Mouse (Mus musculus): Measurements from ENCODE around the gene Mfsd4a. TPM values are rescaled to one million over a fixed set of nuclear protein-coding genes. Genes with fewer than 3 reads are reported as not detected.
A peak's percentile ranks its signal among the peaks of the same experiment; 100 is the strongest.

Gene Mfsd4a
- polyA plus RNA-seq, 1 experiment: 14.0 TPM

DNA sequence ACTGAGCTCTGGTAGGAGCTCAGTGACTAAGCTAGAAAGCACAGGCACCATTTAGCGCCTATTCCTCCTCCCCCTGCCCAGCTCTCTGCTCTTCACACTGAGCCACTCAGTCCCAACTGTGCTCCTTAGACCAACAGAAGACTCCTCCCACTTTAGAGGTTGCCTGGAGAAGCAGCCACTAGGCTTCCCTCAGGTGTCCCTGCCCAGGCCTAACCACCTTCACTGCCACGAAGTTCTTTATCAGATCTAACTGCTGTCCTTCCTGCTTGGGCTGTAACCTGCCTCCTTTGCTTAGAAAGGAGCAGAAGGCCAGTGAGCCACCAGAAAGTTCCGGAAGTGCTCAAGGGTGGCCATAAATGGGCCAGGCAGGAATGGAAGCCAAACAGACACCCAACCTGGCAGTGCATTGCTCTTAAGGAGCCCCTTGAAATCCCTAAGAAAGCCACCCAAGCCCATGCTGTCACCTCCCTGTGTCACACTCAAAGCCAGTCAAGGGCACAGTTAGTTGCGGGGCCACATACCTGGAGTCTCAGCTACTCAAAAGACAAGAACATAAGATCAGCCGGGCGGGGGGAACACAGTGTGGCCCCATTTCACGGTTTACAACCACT is 12.7 kb downstream of the Mfsd4a start:
- Histone ChIP-seq H3K4me3 (ENCODE audit: low read depth, low read length) (no peak overlapping the region), H3K27me3 (ENCODE audit: control insufficient read depth, insufficient read depth, low read length) (no peaks in the 10 kb centered on the region), H3K27ac (ENCODE audit: insufficient read depth, low read depth, low read length) (peak overlapping the region; percentile 85), H3K36me3 (ENCODE audit: control insufficient read depth, insufficient read depth, low read length) (no peaks in the 10 kb centered on the region), H3K4me1 (ENCODE audit: control insufficient read depth, insufficient read depth, insufficient read length, low read length) (peaks cover 25% of the 10 kb centered on the region)
- 57% methylated on average over 7 of the region's 7 CpGs for WGBS
- TF ChIP-seq POLR2A (IDR thresholded peaks at IDR 0.05; ENCODE audit: low read depth, low read length): 0 out of 2 replicates have a peak, but pooled peaks have one; percentile 14
- TF ChIP-seq CTCF (IDR thresholded peaks at IDR 0.05; ENCODE audit: extremely low read depth, insufficient read length, insufficient replicate concordance, low read depth, low read length): no peak

DNA sequence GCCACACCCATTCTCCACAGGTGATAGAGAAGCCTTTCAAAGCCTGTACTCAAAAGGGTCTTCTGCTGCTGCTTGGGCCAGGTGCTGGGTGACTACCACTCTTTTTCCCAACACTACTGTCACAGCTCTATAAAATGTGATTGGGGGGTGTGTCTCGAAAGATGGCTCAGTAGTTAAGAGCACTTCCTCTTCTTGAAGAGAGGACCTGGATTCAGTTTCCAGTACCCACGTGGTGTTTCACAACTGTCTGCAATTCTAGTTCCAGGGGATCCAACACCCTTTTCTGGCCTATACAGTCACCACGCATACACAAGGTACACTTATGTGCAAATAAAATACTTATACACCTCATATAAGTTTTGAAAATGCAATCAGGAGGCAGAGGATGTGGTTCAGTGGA is 13.5 kb downstream of the Mfsd4a start:
- TF ChIP-seq POLR2A (IDR thresholded peaks at IDR 0.05; ENCODE audit: low read depth, low read length): no peak
- H3K4me3 ChIP-seq (ENCODE audit: low read depth, low read length): no peak overlapping the region
- 45% methylated on average over 3 of the region's 3 CpGs for WGBS
- peaks cover 25% of the 10 kb centered on the region for H3K4me1 ChIP-seq (ENCODE audit: control insufficient read depth, insufficient read depth, insufficient read length, low read length)
- no peaks in the 10 kb centered on the region for H3K27me3 ChIP-seq (ENCODE audit: control insufficient read depth, insufficient read depth, low read length)
- no peaks in the 10 kb centered on the region for H3K36me3 ChIP-seq (ENCODE audit: control insufficient read depth, insufficient read depth, low read length)
- H3K27ac ChIP-seq (ENCODE audit: insufficient read depth, low read depth, low read length): no peak overlapping the region

DNA sequence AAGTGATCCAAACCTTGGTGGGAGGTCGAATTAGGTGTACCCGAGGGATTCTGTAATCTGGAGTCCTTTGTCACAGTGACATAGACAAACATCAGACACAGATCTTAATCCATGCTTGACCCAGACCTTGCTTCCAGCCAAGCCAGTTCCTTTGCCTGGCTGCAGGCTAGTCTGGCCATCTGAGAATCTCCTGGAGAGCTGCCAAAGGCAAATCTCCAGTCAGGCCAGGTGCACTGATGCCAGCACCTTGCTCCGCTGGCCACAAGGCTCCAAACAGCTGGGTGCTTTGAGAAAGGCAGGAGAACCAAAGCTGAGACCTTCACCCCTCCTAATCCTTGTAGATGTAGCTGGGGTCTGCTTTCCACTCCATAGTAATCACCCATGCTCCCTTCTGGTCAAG is 16.1 kb downstream of the Mfsd4a start:
- TF ChIP-seq CTCF (IDR thresholded peaks at IDR 0.05; ENCODE audit: extremely low read depth, insufficient read length, insufficient replicate concordance, low read depth, low read length) (no peak), POLR2A (IDR thresholded peaks at IDR 0.05; ENCODE audit: low read depth, low read length) (no peak)
- no peaks in the 10 kb centered on the region for H3K27me3 ChIP-seq (ENCODE audit: control insufficient read depth, insufficient read depth, low read length)
- H3K36me3 ChIP-seq (ENCODE audit: control insufficient read depth, insufficient read depth, low read length): no peaks in the 10 kb centered on the region
- no peak overlapping the region for H3K27ac ChIP-seq (ENCODE audit: insufficient read depth, low read depth, low read length)
- WGBS: 70% methylated on average over 3 of the region's 3 CpGs
- peaks cover 17% of the 10 kb centered on the region for H3K4me1 ChIP-seq (ENCODE audit: control insufficient read depth, insufficient read depth, insufficient read length, low read length)
- no peak overlapping the region for H3K4me3 ChIP-seq (ENCODE audit: low read depth, low read length)

DNA sequence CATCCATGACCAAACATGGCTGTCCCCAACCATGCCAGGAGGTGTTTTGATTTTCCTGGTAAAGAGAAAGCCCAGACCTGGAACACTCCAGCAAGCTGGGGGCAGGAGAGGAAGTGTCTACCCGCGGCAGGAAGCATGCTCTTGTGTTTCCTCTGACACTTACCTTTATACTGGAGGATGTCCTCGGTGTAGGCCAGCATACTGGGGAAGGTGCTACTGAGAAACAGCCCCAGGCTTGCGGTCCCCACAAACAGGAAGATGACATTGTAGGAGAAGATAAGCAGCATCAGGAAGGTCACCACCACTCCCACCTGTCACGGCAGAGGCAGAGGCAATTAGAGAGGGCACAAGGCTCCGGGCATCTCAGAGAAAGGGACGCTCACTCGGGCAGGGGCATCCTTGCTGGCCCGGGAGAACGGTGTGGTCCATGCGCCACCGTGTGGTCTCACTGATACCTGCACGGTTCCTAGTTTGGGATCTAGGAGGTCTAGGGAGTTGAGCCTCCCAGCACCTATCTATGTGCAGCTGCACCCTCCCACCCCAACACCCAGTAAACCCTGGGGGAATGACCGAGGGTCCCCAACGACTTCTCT is 21.6 kb downstream of the Mfsd4a start:
- H3K4me3 ChIP-seq (ENCODE audit: low read depth, low read length): no peak overlapping the region
- peaks cover 4% of the 10 kb centered on the region; the same call in 1 of the 2 replicates for H3K36me3 ChIP-seq (ENCODE audit: control insufficient read depth, insufficient read depth, low read length)
- H3K4me1 ChIP-seq (ENCODE audit: control insufficient read depth, insufficient read depth, insufficient read length, low read length): no peaks in the 10 kb centered on the region; the same call in 1 of the 2 replicates
- H3K27me3 ChIP-seq (ENCODE audit: control insufficient read depth, insufficient read depth, low read length): no peaks in the 10 kb centered on the region
- WGBS: 24% methylated on average over 15 of the region's 15 CpGs
- no peak overlapping the region for H3K27ac ChIP-seq (ENCODE audit: insufficient read depth, low read depth, low read length)
- TF ChIP-seq POLR2A (IDR thresholded peaks at IDR 0.05; ENCODE audit: low read depth, low read length) (no peak), CTCF (IDR thresholded peaks at IDR 0.05; ENCODE audit: extremely low read depth, insufficient read length, insufficient replicate concordance, low read depth, low read length) (peak; percentile 80)

DNA sequence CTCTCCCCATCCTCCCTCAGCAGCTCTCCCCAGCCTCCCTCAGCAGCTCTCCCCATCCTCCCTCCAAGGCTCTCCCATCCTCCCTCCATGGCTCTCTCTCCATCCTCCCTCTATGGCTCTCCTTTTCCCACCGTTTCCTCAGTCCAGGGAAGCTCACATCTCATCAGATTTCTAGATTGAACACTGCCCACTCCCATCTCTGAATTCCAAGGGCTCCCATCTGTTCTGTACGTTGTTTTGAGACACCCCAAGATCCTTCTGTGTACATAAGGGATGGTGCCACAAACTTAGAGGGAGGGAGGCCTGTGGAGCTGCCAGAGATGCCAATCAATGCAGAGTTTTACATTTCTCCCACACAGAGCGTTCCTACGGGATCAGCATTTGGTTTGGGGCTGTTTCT is 24.1 kb downstream of the Mfsd4a start:
- H3K27me3 ChIP-seq (ENCODE audit: control insufficient read depth, insufficient read depth, low read length): no peaks in the 10 kb centered on the region
- TF ChIP-seq POLR2A (IDR thresholded peaks at IDR 0.05; ENCODE audit: low read depth, low read length): no peak
- TF ChIP-seq CTCF (IDR thresholded peaks at IDR 0.05; ENCODE audit: extremely low read depth, insufficient read length, insufficient replicate concordance, low read depth, low read length): no peak
- no peak overlapping the region for H3K27ac ChIP-seq (ENCODE audit: insufficient read depth, low read depth, low read length)
- WGBS: 84% methylated on average over 4 of the region's 4 CpGs
- H3K36me3 ChIP-seq (ENCODE audit: control insufficient read depth, insufficient read depth, low read length): peaks cover 4% of the 10 kb centered on the region; the same call in 1 of the 2 replicates
- no peaks in the 10 kb centered on the region for H3K4me1 ChIP-seq (ENCODE audit: control insufficient read depth, insufficient read depth, insufficient read length, low read length)
- H3K4me3 ChIP-seq (ENCODE audit: low read depth, low read length): no peak overlapping the region

DNA sequence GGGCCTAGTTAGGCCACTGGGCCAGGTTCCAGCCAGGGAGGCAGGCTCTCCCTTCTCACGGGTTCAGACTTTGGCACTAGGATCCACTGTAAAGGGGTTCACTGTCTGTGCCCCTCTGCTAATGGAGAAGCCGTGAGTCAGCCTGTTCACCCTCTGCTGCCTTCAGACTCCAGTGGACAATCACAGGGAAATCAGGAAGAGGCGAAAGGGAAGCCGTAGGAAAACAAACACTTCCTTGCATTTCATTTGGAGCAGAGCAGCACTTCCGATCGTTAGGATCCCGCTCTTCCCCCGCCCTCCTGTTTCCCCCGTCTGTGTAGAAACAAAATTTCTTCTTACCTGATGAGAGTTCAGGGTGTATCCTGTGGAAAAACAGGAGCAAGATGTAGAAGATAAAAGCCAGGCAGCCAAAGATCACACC is 27.7 kb downstream of the Mfsd4a start:
- Histone ChIP-seq H3K27ac (ENCODE audit: insufficient read depth, low read depth, low read length) (peak overlapping the region; percentile 15; the same call in 1 of the 2 replicates), H3K4me3 (ENCODE audit: low read depth, low read length) (no peak overlapping the region), H3K27me3 (ENCODE audit: control insufficient read depth, insufficient read depth, low read length) (no peaks in the 10 kb centered on the region), H3K36me3 (ENCODE audit: control insufficient read depth, insufficient read depth, low read length) (peaks cover 11% of the 10 kb centered on the region), H3K4me1 (ENCODE audit: control insufficient read depth, insufficient read depth, insufficient read length, low read length) (no peaks in the 10 kb centered on the region)
- no peak for TF ChIP-seq CTCF (IDR thresholded peaks at IDR 0.05; ENCODE audit: extremely low read depth, insufficient read length, insufficient replicate concordance, low read depth, low read length)
- TF ChIP-seq POLR2A (IDR thresholded peaks at IDR 0.05; ENCODE audit: low read depth, low read length): no peak
- 67% methylated on average over 9 of the region's 9 CpGs for WGBS

DNA sequence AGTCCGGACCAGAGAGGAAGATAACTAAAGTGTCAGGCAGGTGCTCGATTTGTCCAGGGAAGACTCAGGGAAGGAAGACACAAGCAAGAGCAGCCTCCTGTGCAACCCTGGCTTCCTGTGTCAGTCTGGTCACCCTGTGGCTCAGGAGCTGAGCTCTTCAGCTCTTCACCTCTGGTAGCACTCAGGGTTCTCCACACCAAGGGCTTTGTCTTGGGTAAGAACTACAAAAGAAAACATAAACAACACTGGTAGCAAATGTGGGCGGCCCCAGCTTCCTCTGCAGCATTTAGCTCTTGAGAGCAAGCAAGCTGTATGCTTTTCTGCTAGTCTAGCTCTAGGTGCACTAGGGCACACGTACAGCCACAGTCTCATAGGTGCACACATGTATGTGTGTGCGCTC is 29.1 kb downstream of the Mfsd4a start:
- Histone ChIP-seq H3K4me1 (ENCODE audit: control insufficient read depth, insufficient read depth, insufficient read length, low read length) (no peaks in the 10 kb centered on the region), H3K27ac (ENCODE audit: insufficient read depth, low read depth, low read length) (no peak overlapping the region), H3K36me3 (ENCODE audit: control insufficient read depth, insufficient read depth, low read length) (peaks cover 14% of the 10 kb centered on the region), H3K4me3 (ENCODE audit: low read depth, low read length) (no peak overlapping the region), H3K27me3 (ENCODE audit: control insufficient read depth, insufficient read depth, low read length) (no peaks in the 10 kb centered on the region)
- 83% methylated on average over 5 of the region's 5 CpGs for WGBS
- TF ChIP-seq CTCF (IDR thresholded peaks at IDR 0.05; ENCODE audit: extremely low read depth, insufficient read length, insufficient replicate concordance, low read depth, low read length) (no peak), POLR2A (IDR thresholded peaks at IDR 0.05; ENCODE audit: low read depth, low read length) (no peak)
